Mouse (Mus musculus) C2C12 (cell line): ENCODE results near the gene Cxadr. TPM values are rescaled to one million over a fixed set of nuclear protein-coding genes. Genes with fewer than 3 reads are reported as not detected.

Source experiments
- H3K27me3 ChIP-seq: one replicate; pipeline ENCODE4 v1.6.1; 2011; ENCODE audit not compliant: control insufficient read depth, insufficient read depth, insufficient read length
- H3K36me3 ChIP-seq: one replicate; pipeline ENCODE4 v1.6.1; 2011; ENCODE audit not compliant: control insufficient read depth, insufficient read depth
- H3K4me3 ChIP-seq: one replicate; pipeline ENCODE4 v1.5.1; 2011; ENCODE audit warnings: mild to moderate bottlenecking, control low read depth; ENCODE audit not compliant: poor library complexity, insufficient read depth, severe bottlenecking
- H3K79me2 ChIP-seq: one replicate; pipeline ENCODE4 v1.6.1; 2011; ENCODE audit not compliant: control insufficient read depth, insufficient read depth
- H3K79me3 ChIP-seq: one replicate; pipeline ENCODE4 v1.6.1; 2011; ENCODE audit warnings: low read depth, control low read depth
- H3ac ChIP-seq: one replicate; pipeline ENCODE3; 2011; ENCODE audit warnings: low read depth; ENCODE audit not compliant: control insufficient read depth, insufficient read length
- CEBPB ChIP-seq: IDR thresholded peaks from one replicate; pipeline ENCODE4 v1.6.1; 2011; ENCODE audit warnings: low read depth, mild to moderate bottlenecking, control low read depth, moderate library complexity
- CTCF ChIP-seq: IDR thresholded peaks from one replicate; pipeline ENCODE4 v1.5.1; 2011; ENCODE audit not compliant: control insufficient read depth, insufficient read depth, insufficient read length
- FOSL1 ChIP-seq: IDR thresholded peaks from one replicate; pipeline ENCODE4 v1.8.0; 2011; ENCODE audit warnings: mild to moderate bottlenecking, low read length; ENCODE audit not compliant: poor library complexity, insufficient read depth, severe bottlenecking
- MAX ChIP-seq: IDR thresholded peaks from one replicate; pipeline ENCODE4 v1.6.1; 2011; ENCODE audit warnings: mild to moderate bottlenecking, control low read depth
- MYOD1 ChIP-seq: IDR thresholded peaks from one replicate; pipeline ENCODE4 v1.6.1; 2011; ENCODE audit warnings: low read depth; ENCODE audit not compliant: control insufficient read depth, insufficient read length
- MYOG ChIP-seq: IDR thresholded peaks from one replicate; pipeline ENCODE4 v1.6.1; 2011; ENCODE audit not compliant: control insufficient read depth, insufficient read length; ENCODE audit errors: extremely low read depth
- USF1 ChIP-seq: IDR thresholded peaks from one replicate; pipeline ENCODE4 v1.6.1; 2011; ENCODE audit warnings: low read depth, mild to moderate bottlenecking, control low read depth, moderate library complexity
- long read RNA-seq, 2 experiments: library from polyadenylated mRNA; unstranded; transcript quantifications; one replicate each; pipeline ENCODE4 v2.0.0; 2019 to 2020
- polyA plus RNA-seq: library from polyadenylated mRNA; unstranded; fragments of >200 nt; fragmentation: generic; extraction: Trizol; gene quantifications from one replicate; pipeline ENCODE4 v1.2.1, GENCODE M21; 2012; ENCODE audit warnings: missing spikeins

The Cxadr gene
- polyA plus RNA-seq = 0.40 TPM
- long read RNA-seq, experiment 1, partial matches to known transcripts = 0 of 2 reads
- long read RNA-seq, experiment 1, other reads (novel, unspliced or antisense) = 1 of 2 reads
- long read RNA-seq, experiment 2, full-length matches to known transcripts = 10 of 10 reads
- long read RNA-seq, experiment 2, partial matches to known transcripts = 0 of 10 reads
- long read RNA-seq, experiment 2, other reads (novel, unspliced or antisense) = 0 of 10 reads

- H3K79me3 ChIP-seq = no peaks in the 10 kb centered on the region
- peak within 1 kb of the TSS; percentile 46 for H3ac ChIP-seq
- H3K79me2 ChIP-seq = no peaks in the 10 kb centered on the region
- H3K27me3 ChIP-seq = no peaks in the 10 kb centered on the region
- H3K4me3 ChIP-seq = peak within 1 kb of the TSS; percentile 6
- TF ChIP-seq MYOD1 (no peak), MYOG (no peak), FOSL1 (no peak)
- H3K36me3 ChIP-seq = no peaks in the 10 kb centered on the region
Measured at GRCm38 (mm10) chr16:78301183-78301830, at the start of gene Cxadr. Cxadr (plus strand) TSS chr16:78301489.

GRCm38 (mm10) chr16:78258989-78259388 lies 42.3 kb upstream of the Cxadr start:
- H3K36me3 ChIP-seq = no peaks in the 10 kb centered on the region
- H3K4me3 ChIP-seq = no peak overlapping the region
- no peak overlapping the region for H3ac ChIP-seq
- no peaks in the 10 kb centered on the region for H3K79me2 ChIP-seq
- no peak for TF ChIP-seq MYOD1
- no peaks in the 10 kb centered on the region for H3K79me3 ChIP-seq
- H3K27me3 ChIP-seq = no peaks in the 10 kb centered on the region

- Histone ChIP-seq H3K36me3 (no peaks in the 10 kb centered on the region), H3K79me3 (no peaks in the 10 kb centered on the region), H3K27me3 (no peaks in the 10 kb centered on the region), H3K79me2 (no peaks in the 10 kb centered on the region), H3K4me3 (no peak overlapping the region), H3ac (no peak overlapping the region)
- TF ChIP-seq CTCF = no peak
- no peak for TF ChIP-seq FOSL1
- TF ChIP-seq USF1 = no peak
- TF ChIP-seq MYOD1 = no peak
- no peak for TF ChIP-seq CEBPB
- no peak for TF ChIP-seq MYOG
- TF ChIP-seq MAX = no peak
Measured at GRCm38 (mm10) chr16:78260070-78260879, 41.0 kb upstream of the Cxadr start.

GRCm38 (mm10) chr16:78261520-78261919 lies 39.8 kb upstream of the Cxadr start:
- H3K36me3 ChIP-seq = no peaks in the 10 kb centered on the region
- H3K27me3 ChIP-seq = no peaks in the 10 kb centered on the region
- H3K79me2 ChIP-seq = no peaks in the 10 kb centered on the region
- no peaks in the 10 kb centered on the region for H3K79me3 ChIP-seq
- TF ChIP-seq FOSL1 (no peak), USF1 (no peak), CEBPB (no peak), CTCF (no peak), MYOD1 (no peak), MYOG (no peak)
- H3K4me3 ChIP-seq = no peak overlapping the region
- H3ac ChIP-seq = no peak overlapping the region

- H3ac ChIP-seq = no peak overlapping the region
- no peak overlapping the region for H3K4me3 ChIP-seq
- TF ChIP-seq MYOD1 (no peak), USF1 (no peak), FOSL1 (no peak), CEBPB (no peak), CTCF (no peak), MAX (no peak), MYOG (no peak)
- H3K27me3 ChIP-seq = no peaks in the 10 kb centered on the region
- H3K36me3 ChIP-seq = no peaks in the 10 kb centered on the region
- H3K79me3 ChIP-seq = no peaks in the 10 kb centered on the region
- no peaks in the 10 kb centered on the region for H3K79me2 ChIP-seq
Measured at GRCm38 (mm10) chr16:78264442-78265150, 36.7 kb upstream of the Cxadr start.
